Mouse (Mus musculus) liver, embryonic 14.5 days (tissue): Measurements from ENCODE around the gene Fgfrl1. TPM values are rescaled to one million over a fixed set of nuclear protein-coding genes. Genes with fewer than 3 reads are reported as not detected.
A peak's percentile ranks its signal among the peaks of the same experiment; 100 is the strongest.

Experiments used
- ATAC-seq: fragments of 200-750 bp; cut with Nextera tagmentation; 2 replicates; pipeline ENCODE4 v1.8.0; 2017; ENCODE audit warnings: moderate number of reproducible peaks, mild to moderate bottlenecking, moderate library complexity; ENCODE audit not compliant: insufficient read depth
- DNase-seq, 3 experiments: peaks; one replicate each; pipeline ENCODE4 v3.0.0-alpha.2; 2012 to 2013; ENCODE audit warnings: low read depth in 3 of 3, low spot score in 3 of 3
- H3K27ac ChIP-seq: fragments of 300-500 bp; sonication (generic); 2 replicates; pipeline ENCODE4 v1.5.1; 2014; ENCODE audit warnings: moderate library complexity, mild to moderate bottlenecking, control low read depth, inconsistent platforms
- H3K27me3 ChIP-seq: fragments of 300-500 bp; sonication (generic); 2 replicates; pipeline ENCODE4 v1.6.1; 2014; ENCODE audit warnings: mild to moderate bottlenecking, low read length, moderate library complexity; ENCODE audit not compliant: control insufficient read depth, insufficient read depth
- H3K36me3 ChIP-seq: fragments of 300-500 bp; sonication (generic); replicated peaks from 2 replicates; pipeline ENCODE4 v1.6.1; 2014; ENCODE audit warnings: low read depth; ENCODE audit not compliant: control insufficient read depth, insufficient read depth
- H3K4me1 ChIP-seq, 2 experiments: fragments of 200-500 bp in 1 of 2; fragments of 300-500 bp in 1 of 2; sonication (generic) in 1 of 2; replicated peaks; 2 replicates each; pipeline ENCODE4 v1.6.1; 2012 to 2014; ENCODE audit warnings: antibody characterized with exemption in 1 of 2, inconsistent platforms in 1 of 2, low read length in 1 of 2; ENCODE audit not compliant: control insufficient read depth in 2 of 2, insufficient read depth in 2 of 2
- H3K4me2 ChIP-seq: fragments of 300-500 bp; sonication (generic); 2 replicates; pipeline ENCODE4 v1.6.1; 2014; ENCODE audit warnings: low read depth, mild to moderate bottlenecking, control low read depth, moderate library complexity
- H3K4me3 ChIP-seq, 2 experiments: fragments of 200-500 bp in 1 of 2; fragments of 300-500 bp in 1 of 2; sonication (generic) in 1 of 2; 2 replicates each; pipeline ENCODE4 v1.5.1; 2012 to 2014; ENCODE audit warnings: low read depth in 2 of 2, low read length in 2 of 2, mild to moderate bottlenecking in 2 of 2, control low read depth in 1 of 2, inconsistent platforms in 1 of 2, moderate library complexity in 1 of 2; ENCODE audit not compliant: insufficient read depth in 1 of 2
- H3K9ac ChIP-seq: fragments of 300-500 bp; sonication (generic); replicated peaks from 2 replicates; pipeline ENCODE4 v1.6.1; 2014; ENCODE audit warnings: mild to moderate bottlenecking, control low read depth, moderate library complexity
- H3K9me3 ChIP-seq: fragments of 300-500 bp; sonication (generic); 2 replicates; pipeline ENCODE4 v1.6.1; 2016; ENCODE audit warnings: low read length, mixed read lengths; ENCODE audit not compliant: control insufficient read depth
- CTCF ChIP-seq: IDR thresholded peaks from 2 replicates; pipeline ENCODE4 v1.5.1; 2016; ENCODE audit warnings: antibody characterized with exemption, low read depth, control low read depth
- EP300 ChIP-seq: IDR thresholded peaks from 2 replicates; pipeline ENCODE4 v1.6.1; 2016; ENCODE audit warnings: antibody characterized with exemption, low read depth
- WGBS: fragments of 180-500 bp; shearing (Covaris S2); extraction: QIAGEN DNeasy Blood & Tissue Kit; methylation state at CpG from one replicate; pipeline ENCODE4 v1.1.7; 2014; ENCODE audit not compliant: insufficient replicate concordance; 5-methylcytosine and 5-hydroxymethylcytosine counted together
- polyA plus RNA-seq, 2 experiments: library from polyadenylated mRNA; depleted of rRNA in 1 of 2; stranded (reverse) in 1 of 2; unstranded in 1 of 2; fragments of >200 nt; fragmentation: Nextera tagmentation in 1 of 2; extraction: Ambion mirVana in 1 of 2; gene quantifications; 2 replicates each; pipeline versions ENCODE4 v1.2.1 to v1.2.3; 2012 to 2014

Gene Fgfrl1
- polyA plus RNA-seq, 2 experiments: 5.9 to 11.0 TPM

- Histone ChIP-seq H3K36me3 (no peaks in the 10 kb centered on the region), H3K4me2 (no peak overlapping the region), H3K4me3 (no peak overlapping the region), H3K9me3 (no peaks in the 10 kb centered on the region), H3K9ac (no peak overlapping the region), H3K27ac (no peak overlapping the region), H3K4me1 (peaks cover 0 to 21% of the 10 kb centered on the region in 2 experiments; a peak in 3 of 4 replicates), H3K27me3 (no peaks in the 10 kb centered on the region)
- TF ChIP-seq CTCF (peak; percentile 54), EP300 (no peak)
- no peak for ATAC-seq
- no peak for DNase-seq
- WGBS: 53% methylated on average over 4 of the region's 4 CpGs
These were observed 1.0 kb upstream of the Fgfrl1 start for GRCm38 (mm10) chr5:108691152-108691551.

- peak overlapping the region; percentile 85 to 87 for H3K4me3 ChIP-seq
- peak overlapping the region; percentile 88 for H3K4me2 ChIP-seq
- no peak overlapping the region for H3K27ac ChIP-seq
- H3K27me3 ChIP-seq: no peaks in the 10 kb centered on the region
- H3K4me1 ChIP-seq: peaks cover 0 to 21% of the 10 kb centered on the region in 2 experiments; a peak in 3 of 4 replicates
- no peak for TF ChIP-seq CTCF
- no peak for TF ChIP-seq EP300
- peak overlapping the region; percentile 82 for H3K9ac ChIP-seq
- H3K36me3 ChIP-seq: no peaks in the 10 kb centered on the region
- H3K9me3 ChIP-seq: no peaks in the 10 kb centered on the region
- ATAC-seq (peak; percentile 93), DNase-seq (peak; percentile 85 to 88 (median 87))
- WGBS: 1% methylated on average over 36 of the region's 43 CpGs
These were observed 1.7 kb downstream of the Fgfrl1 start for GRCm38 (mm10) chr5:108693872-108694288.

- H3K27ac ChIP-seq: peak overlapping the region; percentile 26; the same call in 1 of the 2 replicates
- H3K4me2 ChIP-seq: peak overlapping the region; percentile 88
- TF ChIP-seq CTCF (no peak), EP300 (no peak)
- DNase-seq: no peak
- H3K9me3 ChIP-seq: no peaks in the 10 kb centered on the region
- no peaks in the 10 kb centered on the region for H3K36me3 ChIP-seq
- peak; percentile 65 for ATAC-seq
- under 1% methylated on average over 99 of the region's 99 CpGs for WGBS
- H3K9ac ChIP-seq: peak overlapping the region; percentile 82
- H3K27me3 ChIP-seq: no peaks in the 10 kb centered on the region
- peak overlapping the region; percentile 70 to 85 for H3K4me3 ChIP-seq
- H3K4me1 ChIP-seq: peaks cover 0 to 21% of the 10 kb centered on the region in 2 experiments; a peak in 3 of 4 replicates
These were observed 2.4 kb downstream of the Fgfrl1 start for GRCm38 (mm10) chr5:108694352-108695261.

GRCm38 (mm10) chr5:108695861-108696260 lies 3.7 kb downstream of the Fgfrl1 start:
- Histone ChIP-seq H3K9me3 (no peaks in the 10 kb centered on the region), H3K4me1 (peaks cover 0 to 26% of the 10 kb centered on the region in 2 experiments; a peak in 3 of 4 replicates), H3K4me2 (no peak overlapping the region), H3K4me3 (no peak overlapping the region), H3K9ac (no peak overlapping the region), H3K36me3 (no peaks in the 10 kb centered on the region), H3K27me3 (no peaks in the 10 kb centered on the region), H3K27ac (no peak overlapping the region)
- WGBS: 86% methylated on average over 12 of the region's 12 CpGs
- no peak for ATAC-seq
- no peak for DNase-seq
- TF ChIP-seq CTCF: no peak
- no peak for TF ChIP-seq EP300

- no peak overlapping the region for H3K4me3 ChIP-seq
- TF ChIP-seq EP300: no peak
- TF ChIP-seq CTCF: no peak
- no peak for ATAC-seq
These were observed 4.4 kb downstream of the Fgfrl1 start for GRCm38 (mm10) chr5:108696542-108696941.

More at GRCm38 (mm10) chr5:108696542-108696941, 4.4 kb downstream of the Fgfrl1 start:
- Histone ChIP-seq H3K36me3 (no peaks in the 10 kb centered on the region), H3K4me1 (peaks cover 0 to 26% of the 10 kb centered on the region in 2 experiments; a peak in 3 of 4 replicates), H3K27ac (no peak overlapping the region), H3K9ac (no peak overlapping the region), H3K4me2 (no peak overlapping the region), H3K27me3 (no peaks in the 10 kb centered on the region), H3K9me3 (no peaks in the 10 kb centered on the region)
- WGBS: 73% methylated on average over 3 of the region's 3 CpGs
- DNase-seq: no peak
